Mouse (Mus musculus) kidney, embryonic 16.5 days (tissue): ENCODE measurements around the gene Slc52a3. TPM values are rescaled to one million over a fixed set of nuclear protein-coding genes. Genes with fewer than 3 reads are reported as not detected.
A peak's percentile ranks its signal among the peaks of the same experiment; 100 is the strongest.

Experiments
- ATAC-seq: fragments of 200-750 bp; cut with Nextera tagmentation; 2 replicates; pipeline ENCODE4 v1.8.0; 2017; ENCODE audit warnings: moderate TSS enrichment; ENCODE audit not compliant: low FRiP score, low TSS enrichment
- H3K27ac ChIP-seq: fragments of 300-500 bp; sonication (generic); 2 replicates; pipeline ENCODE4 v1.5.1; 2014; ENCODE audit warnings: low read length
- H3K27me3 ChIP-seq: fragments of 300-500 bp; sonication (generic); 2 replicates; pipeline ENCODE4 v1.6.1; 2014; ENCODE audit warnings: low read length, control low read depth, mixed read lengths; ENCODE audit not compliant: insufficient read depth
- H3K36me3 ChIP-seq: fragments of 300-500 bp; sonication (generic); 2 replicates; pipeline ENCODE4 v1.6.1; 2014; ENCODE audit warnings: low read length, control low read depth, mixed read lengths; ENCODE audit not compliant: insufficient read depth
- H3K4me1 ChIP-seq: fragments of 300-500 bp; sonication (generic); 2 replicates; pipeline ENCODE4 v1.6.1; 2014; ENCODE audit warnings: low read length, control low read depth, mixed read lengths; ENCODE audit not compliant: insufficient read depth
- H3K4me2 ChIP-seq: fragments of 300-500 bp; sonication (generic); replicated peaks from 2 replicates; pipeline ENCODE4 v1.6.1; 2014; ENCODE audit warnings: low read depth, low read length
- H3K4me3 ChIP-seq: fragments of 300-500 bp; sonication (generic); 2 replicates; pipeline ENCODE4 v1.5.1; 2014; ENCODE audit warnings: mild to moderate bottlenecking, low read length
- H3K9ac ChIP-seq: fragments of 300-500 bp; sonication (generic); replicated peaks from 2 replicates; pipeline ENCODE4 v1.6.1; 2014; ENCODE audit warnings: low read length
- H3K9me3 ChIP-seq: fragments of 300-500 bp; sonication (generic); 2 replicates; pipeline ENCODE4 v1.6.1; 2016; ENCODE audit warnings: low read length, control low read depth
- WGBS: fragments of 180-500 bp; shearing (Covaris S2); extraction: QIAGEN DNeasy Blood & Tissue Kit; methylation state at CpG from one replicate; pipeline ENCODE4 v1.1.7; 2014; 5-methylcytosine and 5-hydroxymethylcytosine counted together
- microRNA counts: library from miRNA; unstranded; fragments of <30 nt; microRNA quantifications from one replicate; lab custom pipeline; 2016
- microRNA-seq: library from miRNA; unstranded; fragments of <30 nt; microRNA quantifications from one replicate; pipeline ENCODE4, GENCODE M21; 2016
- polyA plus RNA-seq: library from polyadenylated mRNA; unstranded; fragments of >200 nt; fragmentation: Nextera tagmentation; extraction: Ambion mirVana; gene quantifications from 2 replicates; pipeline ENCODE4 v1.2.1, GENCODE M21; 2015

Slc52a3 gene
- polyA plus RNA-seq, 1 experiment from 2014 or later = 28.2 TPM

DNA sequence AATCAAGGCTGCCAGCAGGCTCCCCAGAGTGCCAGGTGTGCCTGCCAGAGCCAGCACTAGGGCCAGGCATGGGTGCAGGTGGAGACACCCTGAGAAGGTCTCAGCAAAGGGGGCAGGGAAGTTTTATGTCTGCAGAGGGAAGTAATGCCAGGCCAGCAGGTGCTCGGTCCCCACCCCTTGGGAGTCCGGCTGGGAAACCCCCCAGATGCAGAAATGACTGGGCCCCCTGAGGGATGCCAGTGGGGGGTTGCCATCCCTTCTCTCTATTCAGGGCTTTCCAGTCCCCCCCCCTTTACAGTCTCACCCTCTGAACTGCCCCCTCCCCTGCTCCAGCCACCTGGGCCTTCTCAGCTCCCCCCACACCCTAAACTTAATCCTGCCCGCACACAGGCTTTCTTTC, 55.7 kb downstream of the Slc52a3 start:
- no peaks in the 10 kb centered on the region for H3K36me3 ChIP-seq
- H3K27me3 ChIP-seq = peaks cover 48% of the 10 kb centered on the region
- H3K4me2 ChIP-seq = no peak overlapping the region
- H3K4me3 ChIP-seq = no peak overlapping the region
- no peak overlapping the region for H3K27ac ChIP-seq
- WGBS = 73% methylated on average over 3 of the region's 3 CpGs
- no peak for ATAC-seq
- H3K9ac ChIP-seq = no peak overlapping the region
- H3K4me1 ChIP-seq = peaks cover 18% of the 10 kb centered on the region
- H3K9me3 ChIP-seq = no peaks in the 10 kb centered on the region

DNA sequence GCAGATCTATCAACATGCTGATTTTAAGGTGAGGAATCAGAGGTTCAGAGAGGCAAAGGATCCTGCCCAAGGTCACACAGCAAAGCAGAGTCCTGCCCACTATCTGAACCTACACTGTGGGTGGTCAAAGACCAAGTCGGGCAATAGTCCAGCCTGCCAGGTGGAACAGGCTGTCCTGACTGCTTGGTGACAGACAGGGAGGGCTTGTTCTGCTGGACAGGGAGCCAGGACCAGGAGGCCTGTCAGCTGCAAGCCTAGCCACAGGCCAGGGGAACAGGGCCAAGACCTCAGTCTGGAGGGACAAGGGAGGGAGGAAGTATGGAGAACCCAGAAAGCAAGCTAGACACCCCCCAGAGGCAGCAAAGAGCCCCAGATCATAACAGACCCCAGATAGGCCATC, 59.1 kb downstream of the Slc52a3 start:
- ATAC-seq = no peak
- H3K4me1 ChIP-seq = no peaks in the 10 kb centered on the region
- H3K4me3 ChIP-seq = no peak overlapping the region

DNA sequence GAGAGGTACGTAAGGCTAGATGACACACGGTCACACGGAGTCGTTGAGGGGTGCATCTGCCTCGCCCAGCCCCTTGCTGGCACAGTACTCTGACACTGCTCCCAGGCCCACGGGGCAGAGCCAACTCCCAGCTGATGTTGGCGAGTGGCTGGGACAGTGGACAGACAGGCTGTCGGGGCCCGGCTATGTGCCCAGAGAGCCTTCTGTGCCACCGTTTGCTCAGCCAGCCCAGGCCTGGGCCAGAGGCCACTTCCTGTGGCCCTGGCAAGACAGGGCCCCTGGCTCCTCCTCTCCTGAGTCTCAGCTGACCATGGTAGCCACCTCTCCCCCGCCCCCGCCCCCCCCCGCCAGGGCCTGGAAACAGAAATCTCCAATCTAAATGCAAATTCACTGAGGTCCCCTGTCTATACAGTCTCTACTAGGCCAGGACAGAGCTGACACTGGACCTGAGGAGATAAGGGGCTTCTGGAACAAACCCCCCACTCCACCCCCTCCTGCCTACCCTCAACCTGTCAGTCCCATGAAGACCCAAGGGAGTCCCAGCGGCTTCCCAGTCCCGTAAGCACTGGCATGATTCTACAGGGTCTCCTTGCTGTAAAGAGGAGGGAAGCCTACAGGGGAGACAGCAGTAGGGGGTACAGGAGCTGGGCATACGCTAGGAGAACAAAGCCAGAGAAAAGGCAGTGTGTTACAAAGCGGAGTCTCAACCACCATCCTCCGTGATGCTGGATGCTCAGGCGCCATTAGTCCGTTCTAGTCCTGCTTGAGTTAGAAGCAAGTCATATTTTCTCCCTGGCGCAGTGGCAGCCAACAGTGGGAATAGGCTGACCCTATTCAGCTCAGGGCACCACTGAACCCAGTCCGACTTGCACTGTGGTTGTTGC, 60.3 kb downstream of the Slc52a3 start:
- Histone ChIP-seq H3K4me1 (no peaks in the 10 kb centered on the region), H3K4me2 (no peak overlapping the region), H3K36me3 (no peaks in the 10 kb centered on the region), H3K27me3 (peaks cover 13% of the 10 kb centered on the region), H3K4me3 (no peak overlapping the region), H3K27ac (no peak overlapping the region), H3K9ac (no peak overlapping the region), H3K9me3 (no peaks in the 10 kb centered on the region)
- WGBS = 68% methylated on average over 22 of the region's 22 CpGs
- no peak for ATAC-seq

More for the DNA sequence above, 59.1 kb downstream of the Slc52a3 start:
- H3K27ac ChIP-seq = no peak overlapping the region
- no peak overlapping the region for H3K9ac ChIP-seq
- WGBS = 42% methylated on average over 1 of the region's 1 CpGs
- H3K9me3 ChIP-seq = no peaks in the 10 kb centered on the region
- no peak overlapping the region for H3K4me2 ChIP-seq
- no peaks in the 10 kb centered on the region for H3K36me3 ChIP-seq
- H3K27me3 ChIP-seq = peaks cover 22% of the 10 kb centered on the region

DNA sequence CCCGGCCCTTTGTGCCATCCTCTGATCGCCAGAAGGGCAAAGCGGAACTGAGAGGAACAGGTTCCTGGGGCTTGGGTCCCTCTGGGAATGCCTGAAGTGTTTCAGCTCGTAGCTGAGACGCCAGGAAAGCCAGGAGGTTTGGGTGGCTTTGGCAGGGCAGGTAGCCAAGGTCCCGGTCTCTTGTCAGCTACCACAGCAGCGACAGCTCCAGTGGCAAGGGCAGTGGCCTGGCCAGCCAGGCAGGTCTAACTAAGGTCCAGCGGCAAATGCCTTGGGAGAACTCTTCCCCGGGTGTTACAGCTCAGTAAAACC, 60.9 kb downstream of the Slc52a3 start:
- Histone ChIP-seq H3K4me3 (no peak overlapping the region), H3K4me2 (no peak overlapping the region), H3K27me3 (peaks cover 8% of the 10 kb centered on the region), H3K9ac (no peak overlapping the region), H3K27ac (no peak overlapping the region), H3K4me1 (no peaks in the 10 kb centered on the region), H3K9me3 (no peaks in the 10 kb centered on the region), H3K36me3 (no peaks in the 10 kb centered on the region)
- no peak for ATAC-seq
- WGBS = 73% methylated on average over 9 of the region's 9 CpGs

MicroRNAs within 50 kb of the gene (microRNA counts, 519-probe panel; counts per million panel counts)
- 104 counts per million, percentile 35 among the panel's probes with 10 or more counts for microRNA mmu-miR-1953 (lab: Ali Mortazavi, UCI)

Small RNAs within 50 kb of the gene (microRNA-seq; reads per million reads assigned to microRNA genes)
- gene Mir1953 = 0.95 reads per million

Other genes starting within 250 kb of the Slc52a3 start
- 0.09 TPM in 1 of 2 replicates, not detected in the other for gene Rspo4, start 153.6 kb upstream of the Slc52a3 start, polyA plus RNA-seq
- gene Angpt4, start 85.3 kb upstream of the Slc52a3 start, polyA plus RNA-seq = 2.8 and 3.0 TPM in 2 replicates
- 32.1 and 34.9 TPM in 2 replicates for gene Fam110a, start 16.3 kb upstream of the Slc52a3 start, polyA plus RNA-seq
- gene Scrt2, start 85.0 kb downstream of the Slc52a3 start, polyA plus RNA-seq = not detected in 2 replicates
- 16.1 and 17.9 TPM in 2 replicates for gene Srxn1, start 109.0 kb downstream of the Slc52a3 start, polyA plus RNA-seq
- 10.0 and 10.4 TPM in 2 replicates for gene Tcf15, start 147.1 kb downstream of the Slc52a3 start, polyA plus RNA-seq
- gene Csnk2a1, start 230.3 kb downstream of the Slc52a3 start, polyA plus RNA-seq = 90.5 and 95.1 TPM in 2 replicates